Mouse (Mus musculus): ENCODE results near the gene Hpse. TPM values are rescaled to one million over a fixed set of nuclear protein-coding genes. Genes with fewer than 3 reads are reported as not detected.

Hpse gene
- polyA plus RNA-seq, 1 experiment from 2014 or later, result 17.3 TPM

DNA sequence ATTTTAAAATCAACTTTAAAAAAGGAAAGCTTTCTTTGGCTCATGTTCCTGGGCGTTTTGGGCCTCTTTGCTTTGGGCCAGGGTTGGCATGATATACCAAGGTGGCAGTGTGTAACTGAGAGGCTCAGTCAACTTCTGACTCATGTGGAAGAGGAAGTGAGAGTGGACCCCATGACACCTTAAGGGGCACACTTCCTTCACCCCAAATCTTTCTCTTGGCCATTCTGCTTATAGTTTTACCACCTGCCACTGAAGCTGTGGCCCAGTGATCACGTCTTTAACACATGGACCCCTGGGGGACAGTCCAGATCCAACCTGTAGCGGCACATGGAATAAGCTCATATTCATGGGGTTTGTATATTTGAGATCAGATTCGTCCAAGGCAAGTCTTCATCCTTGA is 6.5 kb upstream of the Hpse start:
- no peak overlapping the region for H3K9ac ChIP-seq (ENCODE audit: low read length)
- TF ChIP-seq EP300 (optimal IDR thresholded peaks at IDR 0.05), result no peak
- no peak for TF ChIP-seq CTCF (IDR thresholded peaks at IDR 0.05; ENCODE audit: low read depth)
- 76% methylated on average over 4 of the region's 4 CpGs for WGBS
- H3K27me3 ChIP-seq (ENCODE audit: control insufficient read depth, insufficient read depth, low read length), result no peaks in the 10 kb centered on the region
- H3K4me2 ChIP-seq (replicated peaks; ENCODE audit: low read depth), result no peak overlapping the region
- H3K27ac ChIP-seq (replicated peaks), result no peak overlapping the region
- H3K4me1 ChIP-seq (replicated peaks; ENCODE audit: control insufficient read depth, insufficient read depth), result no peaks in the 10 kb centered on the region
- H3K9me3 ChIP-seq (ENCODE audit: control insufficient read depth, low read length), result no peaks in the 10 kb centered on the region
- no peak for ATAC-seq (ENCODE audit: low FRiP score, low TSS enrichment)
- no peak for DNase-seq (ENCODE audit: low spot score)
- H3K36me3 ChIP-seq (ENCODE audit: control insufficient read depth, insufficient read depth, low read length), result no peaks in the 10 kb centered on the region
- no peak overlapping the region for H3K4me3 ChIP-seq (ENCODE audit: low read depth, low read length)

DNA sequence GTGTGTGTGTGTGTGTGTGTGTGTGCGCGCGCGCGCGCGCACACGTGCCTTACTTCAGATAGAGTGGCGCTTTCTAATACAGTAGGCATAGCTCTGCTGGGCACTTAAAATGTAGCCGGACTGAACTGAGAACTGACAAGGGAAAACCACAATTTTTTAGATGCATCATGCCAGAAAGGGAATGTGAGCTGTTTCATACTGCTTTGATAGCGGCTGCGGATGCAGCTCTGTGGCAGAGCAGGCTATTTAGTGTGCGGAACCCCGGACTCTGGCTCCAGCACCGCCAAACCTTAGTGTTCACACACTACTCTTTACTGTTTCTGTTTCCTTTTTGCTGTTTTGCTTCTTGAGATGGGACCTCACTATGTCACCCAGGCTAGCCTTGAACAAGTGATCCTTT is 2.8 kb downstream of the Hpse start:
- Histone ChIP-seq H3K4me3 (ENCODE audit: low read depth, low read length) (no peak overlapping the region), H3K4me2 (replicated peaks; ENCODE audit: low read depth) (no peak overlapping the region), H3K9me3 (ENCODE audit: control insufficient read depth, low read length) (no peaks in the 10 kb centered on the region), H3K36me3 (ENCODE audit: control insufficient read depth, insufficient read depth, low read length) (no peaks in the 10 kb centered on the region), H3K9ac (ENCODE audit: low read length) (no peak overlapping the region), H3K4me1 (replicated peaks; ENCODE audit: control insufficient read depth, insufficient read depth) (no peaks in the 10 kb centered on the region), H3K27ac (replicated peaks) (no peak overlapping the region), H3K27me3 (ENCODE audit: control insufficient read depth, insufficient read depth, low read length) (no peaks in the 10 kb centered on the region)
- ATAC-seq (ENCODE audit: low FRiP score, low TSS enrichment) (no peak), DNase-seq (ENCODE audit: low spot score) (no peak)
- TF ChIP-seq CTCF (IDR thresholded peaks at IDR 0.05; ENCODE audit: low read depth) (no peak), EP300 (optimal IDR thresholded peaks at IDR 0.05) (no peak)
- WGBS, result 93% methylated on average over 15 of the region's 15 CpGs

DNA sequence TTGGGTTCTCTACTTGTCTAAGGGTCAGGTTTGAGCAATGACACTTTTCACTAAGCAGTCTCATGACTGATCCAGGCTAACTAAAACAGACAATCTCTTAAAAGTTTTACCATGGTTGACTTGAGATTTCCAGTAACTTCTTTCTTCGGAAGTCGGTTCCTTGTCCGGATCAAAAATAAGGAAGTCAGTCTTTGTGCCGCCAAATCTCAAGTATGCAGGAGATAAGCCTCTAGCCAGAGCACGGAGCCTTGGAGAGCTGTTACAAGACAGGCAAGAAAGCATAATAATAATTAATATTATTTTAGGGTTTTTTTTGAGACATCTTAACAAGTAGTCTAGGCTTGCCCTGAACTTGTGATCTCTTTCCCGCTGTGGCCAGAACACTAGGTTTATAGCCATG is 8.3 kb downstream of the Hpse start:
- WGBS, result 78% methylated on average over 6 of the region's 6 CpGs
- Histone ChIP-seq H3K9me3 (ENCODE audit: control insufficient read depth, low read length) (no peaks in the 10 kb centered on the region), H3K27ac (replicated peaks) (no peak overlapping the region), H3K4me1 (replicated peaks; ENCODE audit: control insufficient read depth, insufficient read depth) (no peaks in the 10 kb centered on the region), H3K36me3 (ENCODE audit: control insufficient read depth, insufficient read depth, low read length) (no peaks in the 10 kb centered on the region), H3K4me3 (ENCODE audit: low read depth, low read length) (no peak overlapping the region), H3K9ac (ENCODE audit: low read length) (no peak overlapping the region), H3K4me2 (replicated peaks; ENCODE audit: low read depth) (no peak overlapping the region), H3K27me3 (ENCODE audit: control insufficient read depth, insufficient read depth, low read length) (no peaks in the 10 kb centered on the region)
- DNase-seq (ENCODE audit: low spot score), result no peak
- no peak for TF ChIP-seq CTCF (IDR thresholded peaks at IDR 0.05; ENCODE audit: low read depth)
- TF ChIP-seq EP300 (optimal IDR thresholded peaks at IDR 0.05), result no peak
- no peak for ATAC-seq (ENCODE audit: low FRiP score, low TSS enrichment)

DNA sequence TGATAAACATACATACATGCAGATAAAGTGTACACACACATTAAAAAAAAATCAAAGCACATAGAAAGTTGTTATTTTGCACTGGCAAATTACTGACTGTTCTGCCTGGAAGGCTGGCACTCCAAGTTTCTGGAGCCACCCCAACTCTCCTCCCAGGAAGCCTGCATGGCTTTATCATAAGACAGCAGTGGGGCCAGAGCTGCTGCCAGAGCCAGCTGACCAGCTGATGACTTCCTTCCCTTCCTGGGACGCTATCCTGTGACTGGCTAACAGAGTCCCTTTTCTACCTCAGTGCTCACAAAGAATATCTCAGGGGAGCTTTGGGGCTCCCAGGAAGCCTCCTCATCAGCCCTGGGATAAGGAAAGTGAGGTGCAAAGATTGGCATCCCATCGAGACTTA is 9.5 kb downstream of the Hpse start:
- no peak for ATAC-seq (ENCODE audit: low FRiP score, low TSS enrichment)
- H3K27me3 ChIP-seq (ENCODE audit: control insufficient read depth, insufficient read depth, low read length), result no peaks in the 10 kb centered on the region
- no peaks in the 10 kb centered on the region for H3K9me3 ChIP-seq (ENCODE audit: control insufficient read depth, low read length)
- no peaks in the 10 kb centered on the region for H3K36me3 ChIP-seq (ENCODE audit: control insufficient read depth, insufficient read depth, low read length)
- H3K9ac ChIP-seq (ENCODE audit: low read length), result no peak overlapping the region
- H3K27ac ChIP-seq (replicated peaks), result no peak overlapping the region
- no peak overlapping the region for H3K4me3 ChIP-seq (ENCODE audit: low read depth, low read length)
- TF ChIP-seq EP300 (optimal IDR thresholded peaks at IDR 0.05), result no peak
- TF ChIP-seq CTCF (IDR thresholded peaks at IDR 0.05; ENCODE audit: low read depth), result no peak
- H3K4me2 ChIP-seq (replicated peaks; ENCODE audit: low read depth), result no peak overlapping the region
- no peaks in the 10 kb centered on the region for H3K4me1 ChIP-seq (replicated peaks; ENCODE audit: control insufficient read depth, insufficient read depth)
- no peak for DNase-seq (ENCODE audit: low spot score)
- WGBS, result 56% methylated on average over 2 of the region's 2 CpGs

DNA sequence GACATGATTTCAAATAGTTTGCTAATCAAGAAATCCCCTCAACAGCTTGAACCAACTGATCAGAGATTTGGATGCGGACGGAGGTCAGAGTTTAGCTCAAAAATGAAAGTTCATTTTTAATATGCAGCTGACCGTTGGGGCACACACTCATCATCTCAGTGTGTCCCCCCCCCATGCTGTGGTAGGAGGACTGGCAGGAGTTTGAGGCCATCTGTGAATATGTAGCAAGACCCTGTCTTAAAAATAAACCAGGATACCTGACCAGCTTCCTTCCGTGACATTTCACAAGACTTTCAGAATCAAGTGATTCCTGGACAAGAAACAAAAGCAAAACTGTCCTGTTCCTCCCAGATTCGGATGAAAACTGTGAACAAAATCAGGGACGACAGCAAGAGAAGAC is 10.5 kb downstream of the Hpse start:
- no peak overlapping the region for H3K9ac ChIP-seq (ENCODE audit: low read length)
- H3K4me3 ChIP-seq (ENCODE audit: low read depth, low read length), result no peak overlapping the region
- H3K9me3 ChIP-seq (ENCODE audit: control insufficient read depth, low read length), result no peaks in the 10 kb centered on the region
- 89% methylated on average over 6 of the region's 6 CpGs for WGBS
- ATAC-seq (ENCODE audit: low FRiP score, low TSS enrichment), result no peak
- no peak overlapping the region for H3K4me2 ChIP-seq (replicated peaks; ENCODE audit: low read depth)
- no peak for DNase-seq (ENCODE audit: low spot score)
- H3K27me3 ChIP-seq (ENCODE audit: control insufficient read depth, insufficient read depth, low read length), result no peaks in the 10 kb centered on the region
- TF ChIP-seq CTCF (IDR thresholded peaks at IDR 0.05; ENCODE audit: low read depth), result no peak
- TF ChIP-seq EP300 (optimal IDR thresholded peaks at IDR 0.05), result no peak
- H3K4me1 ChIP-seq (replicated peaks; ENCODE audit: control insufficient read depth, insufficient read depth), result no peaks in the 10 kb centered on the region
- H3K27ac ChIP-seq (replicated peaks), result no peak overlapping the region
- no peaks in the 10 kb centered on the region for H3K36me3 ChIP-seq (ENCODE audit: control insufficient read depth, insufficient read depth, low read length)

- peak; percentile 49; the same call in 1 of the 2 replicates for ATAC-seq (ENCODE audit: low FRiP score, low TSS enrichment)
- Histone ChIP-seq H3K9ac (ENCODE audit: low read length) (no peak overlapping the region), H3K4me3 (ENCODE audit: low read depth, low read length) (no peak overlapping the region), H3K27ac (replicated peaks) (no peak overlapping the region), H3K36me3 (ENCODE audit: control insufficient read depth, insufficient read depth, low read length) (no peaks in the 10 kb centered on the region), H3K4me1 (replicated peaks; ENCODE audit: control insufficient read depth, insufficient read depth) (no peaks in the 10 kb centered on the region), H3K4me2 (replicated peaks; ENCODE audit: low read depth) (no peak overlapping the region), H3K27me3 (ENCODE audit: control insufficient read depth, insufficient read depth, low read length) (no peaks in the 10 kb centered on the region), H3K9me3 (ENCODE audit: control insufficient read depth, low read length) (no peaks in the 10 kb centered on the region)
- WGBS, result 47% methylated on average over 8 of the region's 8 CpGs
- TF ChIP-seq EP300 (optimal IDR thresholded peaks at IDR 0.05), result no peak
- TF ChIP-seq CTCF (IDR thresholded peaks at IDR 0.05; ENCODE audit: low read depth), result no peak
- DNase-seq (ENCODE audit: low spot score), result no peak
Observed at GRCm38 (mm10) chr5:100706675-100707074, 12.8 kb downstream of the Hpse start.

Measured in stomach, postnatal 0 days (tissue).